Mouse (Mus musculus) B cell, adult 67 days (primary cell): ENCODE results near the gene Actl6a. TPM values are rescaled to one million over a fixed set of nuclear protein-coding genes. Genes with fewer than 3 reads are reported as not detected.

ENCODE experiments used
- total RNA-seq, 2 experiments: library from RNA; stranded (reverse); gene quantifications; 4 replicates each; pipeline ENCODE4 v1.2.4; 2023

The Actl6a gene
- 10 to 100 TPM; 65.2 to 67.8 TPM for total RNA-seq

DNA sequence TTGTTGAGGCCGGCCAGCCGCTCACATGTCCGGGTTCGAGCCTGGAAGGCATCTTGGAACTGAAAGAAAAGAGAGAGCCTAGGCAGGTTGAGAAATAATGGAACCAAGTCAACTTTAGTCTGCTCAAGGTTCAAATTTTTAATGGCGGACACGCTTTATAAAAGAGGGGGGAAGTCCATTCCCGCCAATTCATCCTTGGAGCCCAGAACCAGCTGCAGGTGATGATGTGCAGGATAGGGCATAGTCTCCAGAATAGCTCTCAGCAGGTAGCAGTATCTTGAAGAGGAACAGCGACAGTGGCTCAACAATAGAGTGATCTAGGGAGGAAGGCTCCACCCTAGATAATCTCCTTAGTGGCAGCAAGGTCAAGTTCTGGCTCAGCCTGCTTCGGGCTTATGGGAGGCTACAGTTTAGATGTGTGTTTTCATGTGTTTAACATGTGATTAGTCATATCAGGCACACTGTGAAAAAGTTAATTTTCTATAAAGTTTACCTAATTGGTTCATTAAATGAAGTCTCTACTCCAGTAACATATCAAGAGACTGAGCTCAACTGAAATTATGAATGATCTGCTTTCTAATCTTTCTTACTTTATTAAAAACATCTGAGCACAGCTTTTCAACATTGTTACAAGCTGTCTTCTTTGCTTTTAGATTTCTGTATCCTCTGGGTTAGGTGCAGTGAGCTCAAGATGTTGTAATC is at the start of gene Actl6a:
Gene Actl6a (plus strand): TSS at position 652 of the 702 bp plus-strand sequence.

DNA sequence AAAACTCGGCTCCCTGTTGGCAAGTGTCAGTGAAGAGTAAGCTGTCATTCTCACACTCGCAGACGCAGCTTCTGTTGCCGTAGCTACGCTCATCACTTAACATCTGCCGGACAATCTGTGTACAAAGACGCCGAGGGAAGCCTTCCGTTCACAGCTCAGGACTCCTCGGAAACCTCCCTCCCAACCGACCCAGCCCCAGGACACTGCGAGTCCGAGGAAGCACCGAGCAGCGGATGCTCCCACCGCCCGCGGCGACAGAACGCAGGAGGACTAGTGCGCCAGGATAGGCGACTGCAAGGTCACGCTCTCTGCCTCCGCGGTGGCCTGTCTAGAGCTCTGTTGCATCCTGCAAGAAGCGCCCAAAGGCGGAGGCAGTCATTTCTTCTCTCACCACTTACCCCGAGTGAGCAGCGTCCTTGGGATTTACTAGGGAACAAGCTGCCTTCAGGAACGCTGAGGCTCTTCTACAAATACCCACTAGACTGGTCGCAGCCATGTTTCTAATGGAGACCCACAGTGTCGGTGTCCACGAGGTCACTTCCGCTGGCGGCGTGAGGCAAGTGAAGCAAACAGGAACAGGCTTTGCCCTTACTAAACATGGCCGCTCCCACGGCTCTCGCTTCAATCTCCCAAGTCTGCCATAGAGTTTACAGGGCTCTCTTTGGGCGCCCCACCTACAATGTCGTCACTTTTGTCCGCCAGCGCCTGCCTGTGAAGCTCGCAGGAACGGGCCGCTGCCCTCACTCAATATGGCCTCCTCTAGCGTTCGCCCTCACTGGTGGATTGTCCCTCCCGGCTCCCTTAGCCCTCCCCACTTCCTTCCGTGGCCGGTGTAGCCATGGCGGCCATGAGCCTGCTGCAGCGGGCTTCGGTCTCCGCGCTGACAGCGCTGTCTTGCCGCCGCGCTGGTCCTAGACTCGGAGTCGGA is 30.4 kb downstream of the Actl6a start, which contains the start of gene Ndufb5:
Gene Ndufb5 (plus strand): TSS at position 747 of the 928 bp plus-strand sequence.

DNA sequence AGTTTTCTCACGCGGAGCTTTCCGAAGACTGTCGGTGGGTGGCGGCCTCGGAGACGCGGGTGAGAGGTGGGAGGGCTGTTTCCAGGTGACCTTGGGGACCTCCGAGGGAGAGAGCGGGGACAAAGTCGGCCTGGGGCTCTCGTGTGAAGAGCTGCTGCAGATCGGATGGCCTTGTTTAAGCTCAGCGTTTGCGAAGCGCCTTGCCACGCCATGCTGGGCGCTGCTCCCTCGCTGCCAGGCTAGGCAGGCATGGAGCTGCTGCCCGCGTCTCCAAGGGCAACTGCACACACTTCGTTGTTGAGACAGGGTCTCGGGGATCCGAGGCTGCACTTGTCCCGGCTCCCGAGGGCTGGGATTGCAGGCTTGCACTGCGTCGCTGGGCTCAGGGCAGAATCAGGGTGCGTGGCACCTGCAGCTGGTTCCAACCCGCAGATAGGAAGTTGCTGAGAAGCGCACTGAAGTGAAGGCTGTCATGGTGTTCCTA is 31.1 kb downstream of the Actl6a start, which contains the start of gene Mrpl47:
Gene Mrpl47 (minus strand): TSS at position 434 of the 484 bp plus-strand sequence.

Other genes with a start within 250 kb of the Actl6a start
- 1 to 10 TPM; 1.0 to 2.6 TPM for gene Kcnmb3, start 214.1 kb upstream of the Actl6a start, total RNA-seq
- 10 to 100 TPM; 55.3 to 69.9 TPM for gene Zfp639, start 196.0 kb upstream of the Actl6a start, total RNA-seq
- 10 to 100 TPM; 47.0 to 51.6 TPM for gene Mfn1, start 176.8 kb upstream of the Actl6a start, total RNA-seq
- 10 to 100 TPM; 26.4 to 32.6 TPM for gene Gnb4, start 89.7 kb upstream of the Actl6a start, total RNA-seq
- gene Ndufb5, start 30.7 kb downstream of the Actl6a start, total RNA-seq: 10 to 100 TPM; 69.9 to 84.3 TPM
- gene Mrpl47, start 31.3 kb downstream of the Actl6a start, total RNA-seq: 10 to 100 TPM in 1 of 2 experiments, 1 to 10 TPM in 1; 9.1 to 12.4 TPM
- not detected for gene Usp13, start 111.2 kb downstream of the Actl6a start, total RNA-seq